Mouse (Mus musculus) liver, embryonic 14.5 days (tissue): ENCODE data around the gene Dll4. TPM values are rescaled to one million over a fixed set of nuclear protein-coding genes. Genes with fewer than 3 reads are reported as not detected.

Experiments used
- ATAC-seq: fragments of 200-750 bp; cut with Nextera tagmentation; 2 replicates; pipeline ENCODE4 v1.8.0; 2017; ENCODE audit warnings: moderate number of reproducible peaks, mild to moderate bottlenecking, moderate library complexity; ENCODE audit not compliant: insufficient read depth
- DNase-seq, 3 experiments: peaks; one replicate each; pipeline ENCODE4 v3.0.0-alpha.2; 2012 to 2013; ENCODE audit warnings: low read depth in 3 of 3, low spot score in 3 of 3
- H3K27ac ChIP-seq: fragments of 300-500 bp; sonication (generic); 2 replicates; pipeline ENCODE4 v1.5.1; 2014; ENCODE audit warnings: moderate library complexity, mild to moderate bottlenecking, control low read depth, inconsistent platforms
- H3K27me3 ChIP-seq: fragments of 300-500 bp; sonication (generic); 2 replicates; pipeline ENCODE4 v1.6.1; 2014; ENCODE audit warnings: mild to moderate bottlenecking, low read length, moderate library complexity; ENCODE audit not compliant: control insufficient read depth, insufficient read depth
- H3K36me3 ChIP-seq: fragments of 300-500 bp; sonication (generic); replicated peaks from 2 replicates; pipeline ENCODE4 v1.6.1; 2014; ENCODE audit warnings: low read depth; ENCODE audit not compliant: control insufficient read depth, insufficient read depth
- H3K4me1 ChIP-seq, 2 experiments: fragments of 200-500 bp in 1 of 2; fragments of 300-500 bp in 1 of 2; sonication (generic) in 1 of 2; replicated peaks; 2 replicates each; pipeline ENCODE4 v1.6.1; 2012 to 2014; ENCODE audit warnings: antibody characterized with exemption in 1 of 2, inconsistent platforms in 1 of 2, low read length in 1 of 2; ENCODE audit not compliant: control insufficient read depth in 2 of 2, insufficient read depth in 2 of 2
- H3K4me2 ChIP-seq: fragments of 300-500 bp; sonication (generic); 2 replicates; pipeline ENCODE4 v1.6.1; 2014; ENCODE audit warnings: low read depth, mild to moderate bottlenecking, control low read depth, moderate library complexity
- H3K4me3 ChIP-seq, 2 experiments: fragments of 200-500 bp in 1 of 2; fragments of 300-500 bp in 1 of 2; sonication (generic) in 1 of 2; 2 replicates each; pipeline ENCODE4 v1.5.1; 2012 to 2014; ENCODE audit warnings: low read depth in 2 of 2, low read length in 2 of 2, mild to moderate bottlenecking in 2 of 2, control low read depth in 1 of 2, inconsistent platforms in 1 of 2, moderate library complexity in 1 of 2; ENCODE audit not compliant: insufficient read depth in 1 of 2
- H3K9ac ChIP-seq: fragments of 300-500 bp; sonication (generic); replicated peaks from 2 replicates; pipeline ENCODE4 v1.6.1; 2014; ENCODE audit warnings: mild to moderate bottlenecking, control low read depth, moderate library complexity
- H3K9me3 ChIP-seq: fragments of 300-500 bp; sonication (generic); 2 replicates; pipeline ENCODE4 v1.6.1; 2016; ENCODE audit warnings: low read length, mixed read lengths; ENCODE audit not compliant: control insufficient read depth
- CTCF ChIP-seq: IDR thresholded peaks from 2 replicates; pipeline ENCODE4 v1.5.1; 2016; ENCODE audit warnings: antibody characterized with exemption, low read depth, control low read depth
- EP300 ChIP-seq: IDR thresholded peaks from 2 replicates; pipeline ENCODE4 v1.6.1; 2016; ENCODE audit warnings: antibody characterized with exemption, low read depth
- WGBS: fragments of 180-500 bp; shearing (Covaris S2); extraction: QIAGEN DNeasy Blood & Tissue Kit; methylation state at CpG from one replicate; pipeline ENCODE4 v1.1.7; 2014; ENCODE audit not compliant: insufficient replicate concordance; 5-methylcytosine and 5-hydroxymethylcytosine counted together
- polyA plus RNA-seq, 2 experiments: library from polyadenylated mRNA; depleted of rRNA in 1 of 2; stranded (reverse) in 1 of 2; unstranded in 1 of 2; fragments of >200 nt; fragmentation: Nextera tagmentation in 1 of 2; extraction: Ambion mirVana in 1 of 2; gene quantifications; 2 replicates each; pipeline versions ENCODE4 v1.2.1 to v1.2.3; 2012 to 2014

Gene Dll4
- polyA plus RNA-seq, 2 experiments: 0.86 to 1.4 TPM

DNA sequence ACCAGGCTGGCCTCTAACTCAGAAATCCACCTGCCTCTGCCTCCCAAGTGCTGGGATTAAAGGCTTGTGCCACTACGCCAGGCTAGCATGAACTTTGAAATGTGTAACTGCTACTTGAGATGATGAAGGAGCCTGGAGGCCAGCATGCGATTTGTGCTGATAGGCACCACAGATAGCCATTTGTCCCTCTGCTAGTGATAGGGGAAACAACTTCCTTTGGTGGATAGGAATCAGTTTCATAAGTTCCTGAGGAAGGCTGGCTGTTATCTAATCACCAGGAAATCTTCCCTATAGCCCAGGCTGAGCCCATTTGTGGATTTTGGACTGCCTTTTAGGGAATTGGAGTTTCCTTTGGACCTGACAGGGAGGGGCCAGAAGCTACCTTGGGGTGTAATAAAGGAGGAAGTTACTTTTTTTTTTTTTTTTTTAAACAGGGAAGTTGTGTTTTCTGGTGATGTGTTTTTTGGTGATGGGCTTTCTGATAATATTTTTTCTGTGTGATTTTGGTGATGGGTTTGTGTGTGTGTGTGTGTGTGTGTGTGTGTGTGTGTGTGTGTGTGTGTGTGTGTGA, 34.2 kb downstream of the Dll4 start:
- no peaks in the 10 kb centered on the region for H3K9me3 ChIP-seq
- no peak overlapping the region for H3K4me2 ChIP-seq
- H3K9ac ChIP-seq: no peak overlapping the region
- no peaks in the 10 kb centered on the region for H3K27me3 ChIP-seq
- no peak overlapping the region for H3K4me3 ChIP-seq
- no peak for TF ChIP-seq CTCF
- TF ChIP-seq EP300: no peak
- H3K36me3 ChIP-seq: no peaks in the 10 kb centered on the region
- DNase-seq: no peak
- 22% methylated on average over 2 of the region's 2 CpGs for WGBS
- H3K4me1 ChIP-seq: peaks cover 0 to 4% of the 10 kb centered on the region in 2 experiments; a peak in 2 of 4 replicates
- ATAC-seq: no peak
- no peak overlapping the region for H3K27ac ChIP-seq

DNA sequence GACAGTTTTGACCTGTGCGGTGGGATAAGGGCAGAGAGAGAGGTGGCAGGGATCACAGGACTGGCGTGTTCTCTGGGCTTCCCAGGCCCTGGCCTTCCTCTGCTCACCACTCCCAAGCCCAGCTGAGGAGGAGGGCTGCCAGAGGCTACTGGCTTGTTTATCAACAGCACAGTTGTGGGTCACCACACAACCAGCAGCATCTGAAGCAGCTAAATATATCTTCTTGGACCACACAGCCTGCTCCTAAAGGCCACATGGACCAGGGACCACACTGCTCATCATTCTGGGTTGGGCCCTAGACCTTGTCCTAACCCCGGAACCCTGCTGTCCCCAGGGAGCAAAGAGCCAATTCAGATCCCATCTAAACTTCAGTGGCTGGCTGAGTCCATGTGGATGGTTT, 39.4 kb downstream of the Dll4 start:
- Histone ChIP-seq H3K9me3 (no peaks in the 10 kb centered on the region), H3K27ac (no peak overlapping the region), H3K36me3 (no peaks in the 10 kb centered on the region), H3K9ac (no peak overlapping the region), H3K4me2 (no peak overlapping the region), H3K4me1 (no peaks in the 10 kb centered on the region), H3K27me3 (no peaks in the 10 kb centered on the region), H3K4me3 (no peak overlapping the region)
- 64% methylated on average over 3 of the region's 3 CpGs for WGBS
- no peak for TF ChIP-seq CTCF
- no peak for TF ChIP-seq EP300
- no peak for DNase-seq
- ATAC-seq: no peak

GRCm38 (mm10) chr2:119367346-119367745, 41.8 kb downstream of the Dll4 start:
- ATAC-seq: no peak

DNA sequence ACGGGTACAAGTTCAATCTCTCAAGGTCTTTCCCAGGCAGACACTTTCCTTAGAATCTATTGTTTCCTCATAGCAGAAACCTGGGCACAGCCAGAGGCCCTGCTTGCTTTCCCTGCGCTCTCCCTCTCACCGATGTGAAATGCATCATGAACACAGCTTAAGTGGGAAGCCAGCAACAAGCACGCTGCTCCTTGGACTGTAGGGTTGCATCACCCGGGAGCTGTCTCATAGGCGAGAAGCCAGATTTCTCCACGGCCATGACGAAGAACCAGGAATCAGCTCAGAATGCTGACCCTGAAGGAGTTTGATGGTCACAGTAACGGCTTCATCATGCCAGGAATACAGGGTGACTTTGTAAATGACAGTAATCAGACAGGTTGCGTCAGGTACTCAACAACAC, 44.5 kb downstream of the Dll4 start:
- no peak for TF ChIP-seq EP300
- no peak for TF ChIP-seq CTCF

More at GRCm38 (mm10) chr2:119367346-119367745, 41.8 kb downstream of the Dll4 start:
- Histone ChIP-seq H3K9ac (no peak overlapping the region), H3K27ac (no peak overlapping the region), H3K4me1 (no peaks in the 10 kb centered on the region), H3K4me2 (no peak overlapping the region), H3K9me3 (no peaks in the 10 kb centered on the region), H3K36me3 (peaks cover 3% of the 10 kb centered on the region), H3K4me3 (no peak overlapping the region), H3K27me3 (no peaks in the 10 kb centered on the region)
- no peak for DNase-seq
- 63% methylated on average over 3 of the region's 3 CpGs for WGBS
- TF ChIP-seq EP300 (no peak), CTCF (no peak)

DNA sequence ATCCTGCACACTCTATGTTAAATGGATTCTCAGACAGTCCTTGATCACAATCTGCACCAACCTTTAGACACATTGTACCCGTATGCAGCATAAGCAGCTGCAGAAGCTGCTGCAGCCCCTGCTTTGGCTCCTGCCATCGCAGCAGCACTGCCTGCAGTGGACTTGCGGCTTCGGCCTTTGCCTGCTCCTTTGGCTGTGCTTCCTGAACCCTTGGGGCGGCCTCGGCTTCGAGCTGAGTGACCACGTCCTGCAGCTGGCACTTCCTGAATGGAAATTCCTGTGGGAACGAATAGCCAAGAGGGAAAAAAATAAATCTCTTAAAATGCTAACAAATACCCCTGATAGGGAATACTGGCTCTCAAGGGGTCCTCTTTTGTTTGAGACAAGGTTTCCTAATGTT, 51.7 kb downstream of the Dll4 start:
- DNase-seq: no peak

More for the DNA sequence above, 44.5 kb downstream of the Dll4 start:
- Histone ChIP-seq H3K9ac (no peak overlapping the region), H3K4me3 (no peak overlapping the region), H3K27ac (no peak overlapping the region), H3K4me2 (no peak overlapping the region), H3K27me3 (no peaks in the 10 kb centered on the region), H3K4me1 (no peaks in the 10 kb centered on the region), H3K9me3 (no peaks in the 10 kb centered on the region), H3K36me3 (peaks cover 9% of the 10 kb centered on the region)
- 82% methylated on average over 10 of the region's 10 CpGs for WGBS
- DNase-seq (no peak), ATAC-seq (no peak)

More for the DNA sequence above, 51.7 kb downstream of the Dll4 start:
- TF ChIP-seq EP300 (no peak), CTCF (no peak)
- Histone ChIP-seq H3K27me3 (no peaks in the 10 kb centered on the region), H3K36me3 (peaks cover 44% of the 10 kb centered on the region), H3K9me3 (no peaks in the 10 kb centered on the region), H3K4me3 (no peak overlapping the region), H3K9ac (no peak overlapping the region), H3K27ac (no peak overlapping the region), H3K4me1 (no peaks in the 10 kb centered on the region), H3K4me2 (no peak overlapping the region)
- no peak for ATAC-seq
- 71% methylated on average over 9 of the region's 9 CpGs for WGBS
